Mouse (Mus musculus) layer of hippocampus, postnatal 25 days (tissue): ENCODE results near the gene Fam219a. TPM values are rescaled to one million over a fixed set of nuclear protein-coding genes. Genes with fewer than 3 reads are reported as not detected.

ENCODE experiments used
- DNase-seq, 2 experiments: peaks; one replicate each; pipeline ENCODE4 v3.0.0; 2022; ENCODE audit warnings: mixed read lengths in 2 of 2, low spot score in 1 of 2; ENCODE audit errors: extremely low spot score in 1 of 2
- total RNA-seq, 2 experiments: library from RNA; stranded (reverse); gene quantifications; 2 replicates each; pipeline ENCODE4 v1.2.3; 2021

Fam219a gene
- total RNA-seq, 2 experiments from 2014 or later: 159 to 165 TPM

GRCm38 (mm10) chr4:41479456-41479804 is 89.9 kb downstream of the Fam219a start:
- no peak for DNase-seq

DNA sequence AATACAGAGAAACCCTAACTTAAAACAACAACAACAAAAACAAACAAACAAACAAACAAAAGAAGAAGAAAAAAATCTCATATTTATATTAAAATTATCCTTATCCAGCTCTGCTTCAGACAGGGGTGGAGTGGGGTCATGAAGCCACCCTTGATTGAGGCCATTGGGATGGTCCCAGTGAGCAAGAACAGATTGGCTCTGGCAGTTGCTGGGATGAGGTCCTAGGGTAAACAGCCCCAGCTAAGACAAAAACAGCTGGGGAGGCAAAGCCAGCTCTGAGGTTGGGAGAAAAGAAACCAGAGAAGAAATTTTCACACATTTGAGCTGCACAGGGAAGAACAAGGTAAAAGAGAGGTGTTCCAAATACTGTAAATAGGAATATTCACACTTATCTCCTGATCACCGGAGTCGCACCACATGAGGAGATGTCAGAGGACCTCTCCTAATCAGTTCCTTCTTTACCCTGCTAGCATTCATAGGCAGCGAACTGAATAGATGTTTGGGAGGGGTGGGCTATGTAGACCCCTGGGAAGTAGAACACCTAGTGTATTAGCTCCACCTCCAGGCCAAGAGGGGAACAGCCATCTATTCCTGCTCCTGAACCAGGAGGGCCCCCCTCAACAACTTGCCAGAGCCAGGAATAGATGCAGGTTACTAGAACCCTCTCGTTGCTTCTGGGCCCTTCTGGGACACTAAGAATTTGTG is 90.4 kb downstream of the Fam219a start:
- DNase-seq: no peak

GRCm38 (mm10) chr4:41477648-41478160 is 91.6 kb downstream of the Fam219a start:
- DNase-seq: no peak

- no peak for DNase-seq
These were observed 98.0 kb downstream of the Fam219a start for GRCm38 (mm10) chr4:41471384-41471689.

GRCm38 (mm10) chr4:41470684-41471383 is 98.5 kb downstream of the Fam219a start:
- peak in 1 of 2 experiments; percentile 25 for DNase-seq

DNA sequence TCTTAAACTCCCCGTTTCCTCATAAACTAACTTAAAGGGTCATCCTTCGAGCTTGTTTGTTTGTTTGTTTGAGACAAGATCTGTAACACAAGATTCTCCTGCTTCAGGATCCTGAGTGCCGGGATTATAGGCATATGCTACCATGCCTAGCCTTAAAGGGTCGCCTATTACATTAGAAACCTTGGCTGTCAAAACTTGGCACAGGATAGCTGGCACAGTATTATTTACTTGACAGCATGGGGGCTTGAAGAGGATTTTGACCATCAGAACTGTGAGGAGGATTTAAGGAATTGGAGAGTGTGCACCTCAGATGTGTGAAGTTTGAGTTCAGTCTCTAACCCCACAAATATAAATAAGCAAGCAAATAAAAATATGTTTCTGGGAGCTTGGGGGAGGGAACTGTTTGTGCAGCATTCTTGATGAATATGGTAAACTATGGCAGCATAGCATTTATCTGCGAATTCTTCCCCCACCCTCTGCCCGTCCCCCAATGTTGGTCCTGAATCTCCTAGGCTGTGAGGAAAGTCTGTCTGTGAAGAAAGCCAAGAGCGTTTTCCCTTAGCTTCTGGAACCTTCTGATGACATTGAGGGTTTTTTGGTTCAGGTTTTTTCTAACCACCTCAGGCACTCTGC is 99.2 kb downstream of the Fam219a start:
- no peak for DNase-seq

DNA sequence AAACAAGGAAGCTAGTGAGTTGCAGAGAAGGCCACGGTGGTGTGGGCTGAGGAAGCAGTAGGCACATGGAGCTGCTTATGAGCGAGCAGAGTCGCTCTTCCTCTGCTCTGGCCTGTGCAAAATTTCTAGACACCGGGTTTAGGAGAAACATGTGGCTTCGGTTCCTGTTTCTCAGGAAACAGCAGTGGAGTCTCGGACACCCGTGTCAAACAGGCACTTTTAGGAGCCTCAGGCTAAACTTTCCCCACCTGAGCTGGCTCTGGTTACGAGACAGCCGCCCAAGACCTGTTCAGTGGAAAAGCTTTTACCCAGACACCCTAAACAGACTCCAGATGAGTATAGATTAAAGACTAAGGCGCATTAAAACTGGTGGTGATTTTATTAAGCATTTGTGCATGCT is 100.1 kb downstream of the Fam219a start:
- DNase-seq: no peak

- DNase-seq: peak; percentile 34 to 69
These were observed 100.8 kb downstream of the Fam219a start for GRCm38 (mm10) chr4:41468396-41469080.

Other genes with a start within 250 kb of the Fam219a start
- 10 to 100 TPM; 41.4 to 42.1 TPM for gene Ubap1, start 220.5 kb downstream of the Fam219a start, total RNA-seq
- 1 to 10 TPM; 1.0 to 1.5 TPM for gene Kif24, start 104.7 kb downstream of the Fam219a start, total RNA-seq
- 10 to 100 TPM; 27.4 to 31.4 TPM for gene Nudt2, start 104.4 kb downstream of the Fam219a start, total RNA-seq
- 10 to 100 TPM; 32.4 to 33.3 TPM for gene AI464131, start 66.5 kb downstream of the Fam219a start, total RNA-seq
- gene 1110017D15Rik, start 52.2 kb downstream of the Fam219a start, total RNA-seq: 1 to 10 TPM; 4.5 to 7.0 TPM
- gene Dnaic1, start 237 bp upstream of the Fam219a start, total RNA-seq: 10 to 100 TPM in 1 of 2 experiments, 1 to 10 TPM in 1; 7.1 to 11.2 TPM
- 10 to 100 TPM; 62.1 to 66.9 TPM for gene Enho, start 70.8 kb upstream of the Fam219a start, total RNA-seq
- gene Cntfr, start 127.6 kb upstream of the Fam219a start, total RNA-seq: 10 to 100 TPM; 89.6 to 96.1 TPM
- gene Il11ra1, start 130.5 kb upstream of the Fam219a start, total RNA-seq: 10 to 100 TPM; 40.0 to 44.8 TPM
- gene Rpp25l, start 144.0 kb upstream of the Fam219a start, total RNA-seq: 10 to 100 TPM; 27.7 to 33.6 TPM
- 100 to 1,000 TPM; 149 to 172 TPM for gene Dctn3, start 153.6 kb upstream of the Fam219a start, total RNA-seq
- not detected for gene Arid3c, start 161.6 kb upstream of the Fam219a start, total RNA-seq
- 10 to 100 TPM; 54.3 to 55.7 TPM for gene Galt, start 185.7 kb upstream of the Fam219a start, total RNA-seq
- 10 to 100 TPM; 40.0 to 41.6 TPM for gene Sigmar1, start 186.6 kb upstream of the Fam219a start, total RNA-seq
- gene Ccl27a, start 204.7 kb upstream of the Fam219a start, total RNA-seq: 100 to 1,000 TPM; 121 to 134 TPM